Mouse (Mus musculus) megakaryocyte, embryonic 14.5 days (primary cell): Measurements from ENCODE around the gene Prm1. TPM values are rescaled to one million over a fixed set of nuclear protein-coding genes. Genes with fewer than 3 reads are reported as not detected.

Experiments
- H3K27me3 ChIP-seq: replicated peaks from 2 replicates; pipeline ENCODE3; 2012; ENCODE audit warnings: inconsistent platforms
- H3K36me3 ChIP-seq: replicated peaks from 2 replicates; pipeline ENCODE3; 2012; ENCODE audit warnings: low read length, inconsistent platforms, mixed read lengths
- H3K4me1 ChIP-seq: 2 replicates; pipeline ENCODE4 v1.6.1; 2012; ENCODE audit warnings: inconsistent platforms
- H3K4me3 ChIP-seq: replicated peaks from 2 replicates; pipeline ENCODE3; 2012; ENCODE audit warnings: moderate library complexity, mild to moderate bottlenecking, inconsistent platforms
- H3K9me3 ChIP-seq: 2 replicates; pipeline ENCODE4 v1.6.1; 2012; ENCODE audit warnings: inconsistent platforms
- FLI1 ChIP-seq: IDR thresholded peaks from 2 replicates; pipeline ENCODE4 v1.6.1; 2012; ENCODE audit warnings: low read length, inconsistent platforms, mixed read lengths
- GATA1 ChIP-seq: IDR thresholded peaks from 3 replicates; pipeline ENCODE4 v1.6.1; 2012; ENCODE audit warnings: mixed read lengths, low read length, inconsistent platforms, borderline replicate concordance
- polyA plus RNA-seq: library from polyadenylated mRNA; stranded (reverse); fragments of >175 nt; gene quantifications from 2 replicates; pipeline ENCODE4 v1.2.3, GENCODE M21; 2012; ENCODE audit warnings: low replicate concordance; ENCODE audit not compliant: insufficient read depth

Gene Prm1
- polyA plus RNA-seq, 1 experiment: not detected

DNA sequence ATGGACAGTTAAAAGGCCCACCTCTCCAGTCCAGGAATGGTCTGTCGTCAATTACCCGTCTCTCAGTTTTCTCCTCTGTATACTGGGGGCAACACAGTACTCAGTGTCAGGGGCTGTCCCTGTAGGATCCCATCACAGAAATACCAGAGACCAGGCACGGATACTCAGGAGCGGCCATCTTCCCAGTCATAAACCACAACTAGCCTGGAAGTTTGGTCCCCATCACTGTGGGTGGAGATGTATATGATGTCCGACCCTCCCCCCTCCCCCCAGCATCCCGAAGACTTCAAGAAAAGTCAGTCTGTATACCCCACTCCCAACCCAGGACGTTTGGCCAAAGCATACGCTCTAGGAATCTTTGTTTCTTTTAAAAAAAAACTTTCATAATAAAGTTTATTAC is 22.2 kb downstream of the Prm1 start:
- TF ChIP-seq FLI1 (no peak), GATA1 (no peak)
- Histone ChIP-seq H3K4me3 (peak overlapping the region; percentile 99), H3K4me1 (peaks cover 78% of the 10 kb centered on the region), H3K36me3 (peaks cover 29% of the 10 kb centered on the region), H3K9me3 (no peaks in the 10 kb centered on the region), H3K27me3 (peaks cover 20% of the 10 kb centered on the region)

DNA sequence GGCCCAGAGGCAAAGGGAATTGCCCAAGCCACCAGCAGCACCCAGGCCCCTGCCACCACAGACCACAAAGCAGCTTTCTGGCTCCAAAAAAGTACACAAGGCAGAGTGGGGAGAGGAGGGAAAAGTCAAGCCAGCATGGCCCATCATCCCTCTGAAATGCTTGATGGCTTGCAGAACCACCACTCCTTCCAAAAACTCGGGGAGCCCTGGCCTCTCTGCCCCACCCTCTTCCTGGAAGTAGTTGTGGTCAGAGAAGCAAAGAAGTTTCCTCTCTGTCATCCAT is 22.5 kb downstream of the Prm1 start:
- H3K9me3 ChIP-seq: no peaks in the 10 kb centered on the region
- H3K27me3 ChIP-seq: peaks cover 18% of the 10 kb centered on the region
- peaks cover 75% of the 10 kb centered on the region for H3K4me1 ChIP-seq
- H3K4me3 ChIP-seq: peak overlapping the region; percentile 99
- H3K36me3 ChIP-seq: peaks cover 29% of the 10 kb centered on the region
- no peak for TF ChIP-seq GATA1
- TF ChIP-seq FLI1: no peak

DNA sequence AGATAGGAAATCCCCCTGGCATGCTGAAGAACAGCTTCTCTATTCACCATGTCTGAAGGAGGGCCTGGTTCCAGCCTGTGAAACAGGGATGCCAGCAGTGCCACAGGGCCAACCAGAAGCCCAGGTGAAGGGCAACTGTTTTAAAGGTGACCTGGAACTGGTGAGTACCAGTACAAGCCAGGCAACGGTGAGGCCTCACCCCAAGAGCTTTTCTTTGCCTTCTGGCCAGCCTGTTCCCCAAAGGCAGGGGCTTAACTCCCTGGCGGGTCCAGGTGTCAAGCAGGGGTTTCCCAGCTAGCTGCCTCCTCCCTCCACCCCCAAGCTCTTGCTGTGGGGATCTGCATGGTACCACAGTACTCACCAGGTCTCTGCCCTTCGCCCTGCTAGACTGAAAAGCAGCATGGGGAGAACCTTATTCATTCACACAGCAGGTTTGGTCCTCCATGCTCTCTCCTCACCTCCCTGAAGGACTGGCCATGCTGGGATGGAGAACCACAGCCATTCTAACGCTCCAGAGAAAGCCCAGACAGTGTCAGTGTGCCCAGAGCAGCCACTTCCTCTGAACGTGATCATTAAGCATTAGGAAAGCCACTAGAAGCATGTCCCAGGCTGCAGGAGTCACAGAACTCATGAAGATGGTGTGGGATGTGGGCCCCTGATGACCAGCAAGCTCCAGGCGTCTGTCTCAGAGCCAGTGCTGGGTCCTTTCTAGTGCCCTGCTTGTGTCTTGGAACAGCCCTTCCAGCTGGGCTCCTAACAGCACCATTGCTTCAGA is 23.1 kb downstream of the Prm1 start:
- TF ChIP-seq FLI1: no peak
- TF ChIP-seq GATA1: no peak
- peaks cover 75% of the 10 kb centered on the region for H3K4me1 ChIP-seq
- peak overlapping the region; percentile 99 for H3K4me3 ChIP-seq
- no peaks in the 10 kb centered on the region for H3K9me3 ChIP-seq
- peaks cover 29% of the 10 kb centered on the region for H3K36me3 ChIP-seq
- H3K27me3 ChIP-seq: peaks cover 20% of the 10 kb centered on the region

DNA sequence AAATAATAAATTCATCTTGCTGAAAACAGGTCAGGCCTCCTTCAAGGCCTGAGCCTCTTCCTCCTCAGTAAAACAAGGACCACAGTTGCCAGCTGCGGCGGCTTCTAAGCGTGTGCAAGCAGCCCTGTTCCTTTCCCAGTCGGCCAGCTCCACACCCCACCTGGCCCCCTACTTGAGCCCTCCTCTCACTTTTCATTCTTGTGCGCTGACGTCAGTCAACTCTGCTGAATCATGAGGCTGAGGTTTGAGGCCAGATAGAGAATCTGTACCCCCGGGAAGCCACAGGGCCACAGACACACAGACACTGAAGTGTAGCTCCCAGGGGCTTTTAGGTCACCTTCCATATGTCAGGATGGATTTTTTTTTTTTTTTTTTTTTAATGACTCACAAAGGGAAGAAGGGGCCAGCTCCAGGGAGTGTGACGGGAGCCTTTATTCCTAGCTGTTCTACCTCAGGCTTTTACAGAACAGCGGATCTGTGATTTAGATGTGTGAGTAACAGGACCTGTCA is 23.7 kb downstream of the Prm1 start:
- no peak for TF ChIP-seq GATA1
- TF ChIP-seq FLI1: no peak
- Histone ChIP-seq H3K4me3 (no peak overlapping the region), H3K9me3 (no peaks in the 10 kb centered on the region), H3K36me3 (peaks cover 29% of the 10 kb centered on the region), H3K4me1 (peaks cover 75% of the 10 kb centered on the region), H3K27me3 (peaks cover 25% of the 10 kb centered on the region)

DNA sequence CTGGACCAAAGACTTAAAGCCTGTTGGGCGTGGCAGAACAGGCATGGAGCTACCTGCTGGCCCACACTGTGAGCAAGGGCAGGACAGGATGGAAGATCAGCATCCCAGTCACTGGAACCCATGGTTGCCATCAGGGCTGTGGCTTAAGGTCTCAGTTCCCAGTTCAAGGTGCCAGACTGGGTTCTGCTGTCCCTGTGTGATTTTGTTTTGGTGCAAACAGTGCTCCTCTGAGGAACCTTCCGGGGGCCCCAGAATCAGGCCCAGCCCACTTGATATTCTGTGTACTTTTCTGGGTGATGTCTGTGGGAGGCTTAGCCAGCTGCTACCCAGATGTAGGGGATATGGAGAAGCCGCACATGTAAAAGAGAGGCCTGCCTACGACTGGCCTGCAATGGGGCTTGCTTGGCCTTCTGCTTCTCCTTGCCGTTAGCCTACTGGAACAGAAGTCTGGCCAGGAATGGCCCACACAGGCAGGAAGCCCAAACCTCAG is 25.0 kb downstream of the Prm1 start:
- peaks cover 26% of the 10 kb centered on the region for H3K27me3 ChIP-seq
- peaks cover 78% of the 10 kb centered on the region for H3K4me1 ChIP-seq
- no peaks in the 10 kb centered on the region for H3K9me3 ChIP-seq
- H3K4me3 ChIP-seq: no peak overlapping the region
- TF ChIP-seq GATA1 (no peak), FLI1 (no peak)
- peaks cover 29% of the 10 kb centered on the region for H3K36me3 ChIP-seq

DNA sequence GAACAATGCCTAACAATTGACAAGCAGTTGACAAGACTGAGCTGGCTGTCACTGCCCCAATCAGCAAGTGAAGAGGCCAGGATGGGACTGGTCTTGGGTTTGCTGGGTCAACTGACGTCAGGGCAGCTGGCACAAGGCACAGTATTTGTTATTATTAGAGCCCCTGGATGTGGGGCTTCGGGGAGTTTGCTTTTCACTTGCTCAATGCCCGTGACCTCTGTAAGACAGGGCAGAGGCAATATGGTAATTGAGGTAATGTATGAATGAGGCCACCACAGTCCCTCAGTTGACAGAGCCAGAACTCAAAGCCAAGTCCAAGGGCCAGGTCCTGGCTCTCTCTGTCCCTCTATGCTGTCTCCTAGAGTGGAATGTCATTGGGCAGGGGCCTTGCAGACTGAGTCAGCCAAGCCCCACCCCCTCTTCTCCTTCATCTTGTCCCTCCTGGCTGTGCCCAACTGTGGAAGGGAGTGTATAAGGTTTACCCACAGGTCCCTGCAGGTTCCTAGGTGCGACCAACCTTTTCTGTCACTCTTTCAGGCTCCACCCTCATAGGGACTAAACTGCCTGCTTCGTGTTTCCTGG is 28.0 kb downstream of the Prm1 start:
- peaks cover 25% of the 10 kb centered on the region for H3K36me3 ChIP-seq
- TF ChIP-seq GATA1 (no peak), FLI1 (no peak)
- no peaks in the 10 kb centered on the region for H3K9me3 ChIP-seq
- H3K27me3 ChIP-seq: peaks cover 26% of the 10 kb centered on the region
- no peak overlapping the region for H3K4me3 ChIP-seq
- H3K4me1 ChIP-seq: peaks cover 84% of the 10 kb centered on the region

DNA sequence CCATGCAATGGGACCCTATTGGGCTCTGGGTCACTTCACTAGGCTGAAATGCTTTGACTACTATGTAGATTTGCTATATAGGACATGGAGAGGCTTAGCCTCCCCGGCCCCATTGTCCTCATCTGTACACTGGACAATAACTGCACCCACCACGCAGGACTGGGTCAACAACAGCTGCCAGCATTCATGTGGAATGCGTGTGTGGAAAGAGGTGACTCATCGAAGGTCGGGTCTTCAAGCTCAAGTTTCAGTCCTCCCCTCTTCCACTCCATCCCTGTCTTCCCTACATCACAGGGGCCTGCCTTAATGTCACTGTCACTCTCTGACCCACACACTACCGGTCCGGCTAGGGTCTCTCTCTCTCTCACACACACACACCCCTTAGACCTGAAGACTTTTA is 29.3 kb downstream of the Prm1 start:
- no peak for TF ChIP-seq GATA1
- no peak for TF ChIP-seq FLI1
- Histone ChIP-seq H3K4me1 (peaks cover 84% of the 10 kb centered on the region), H3K27me3 (peaks cover 21% of the 10 kb centered on the region), H3K4me3 (no peak overlapping the region), H3K36me3 (peaks cover 15% of the 10 kb centered on the region), H3K9me3 (no peaks in the 10 kb centered on the region)

DNA sequence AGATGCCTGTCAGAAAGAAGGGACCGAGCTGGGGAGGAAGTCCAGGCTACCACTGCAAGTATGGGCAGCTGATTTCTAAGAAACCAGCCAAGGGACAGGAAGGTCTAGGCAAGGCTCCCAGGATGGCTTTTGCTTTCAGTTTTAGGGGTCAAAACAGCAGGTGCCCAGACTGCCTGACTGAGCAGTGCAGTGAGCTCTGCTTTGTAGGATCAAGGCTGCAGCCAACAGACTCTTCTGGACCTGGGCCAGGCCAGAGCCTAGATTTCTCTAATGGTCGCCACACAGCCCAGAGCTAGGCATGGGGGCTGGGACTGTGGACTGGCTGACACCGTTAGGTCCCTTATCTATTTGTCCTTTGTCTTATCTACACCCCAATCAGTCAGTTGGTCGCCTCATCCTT is 30.9 kb downstream of the Prm1 start:
- Histone ChIP-seq H3K36me3 (peaks cover 3% of the 10 kb centered on the region), H3K27me3 (peaks cover 14% of the 10 kb centered on the region), H3K4me1 (peaks cover 87% of the 10 kb centered on the region), H3K4me3 (peak overlapping the region; percentile 73), H3K9me3 (no peaks in the 10 kb centered on the region)
- no peak for TF ChIP-seq GATA1
- no peak for TF ChIP-seq FLI1

DNA sequence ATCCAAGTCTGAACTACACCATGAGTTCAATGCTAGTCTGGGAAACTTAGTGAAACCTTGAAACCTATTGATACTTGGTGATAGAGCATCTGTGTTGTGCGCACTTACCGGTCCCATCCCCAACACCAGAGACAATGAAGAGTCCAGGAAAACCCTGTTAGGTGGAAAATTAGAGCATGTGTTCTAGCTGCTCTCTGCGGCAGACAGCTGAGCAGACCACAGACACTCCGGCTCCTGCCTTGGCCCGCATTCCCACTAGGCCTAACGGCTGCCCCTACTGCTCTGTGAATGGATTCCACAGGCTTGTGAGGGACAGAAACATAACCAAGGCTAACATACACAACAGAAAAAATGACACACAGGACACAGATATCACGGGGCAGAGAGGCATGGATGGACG is 32.1 kb downstream of the Prm1 start:
- no peaks in the 10 kb centered on the region for H3K9me3 ChIP-seq
- no peak for TF ChIP-seq GATA1
- TF ChIP-seq FLI1: no peak
- peak overlapping the region; percentile 15 for H3K4me3 ChIP-seq
- H3K4me1 ChIP-seq: peaks cover 95% of the 10 kb centered on the region
- no peaks in the 10 kb centered on the region for H3K36me3 ChIP-seq
- H3K27me3 ChIP-seq: peaks cover 12% of the 10 kb centered on the region
